Mouse (Mus musculus): ENCODE results near the gene Ccdc151.

DNA sequence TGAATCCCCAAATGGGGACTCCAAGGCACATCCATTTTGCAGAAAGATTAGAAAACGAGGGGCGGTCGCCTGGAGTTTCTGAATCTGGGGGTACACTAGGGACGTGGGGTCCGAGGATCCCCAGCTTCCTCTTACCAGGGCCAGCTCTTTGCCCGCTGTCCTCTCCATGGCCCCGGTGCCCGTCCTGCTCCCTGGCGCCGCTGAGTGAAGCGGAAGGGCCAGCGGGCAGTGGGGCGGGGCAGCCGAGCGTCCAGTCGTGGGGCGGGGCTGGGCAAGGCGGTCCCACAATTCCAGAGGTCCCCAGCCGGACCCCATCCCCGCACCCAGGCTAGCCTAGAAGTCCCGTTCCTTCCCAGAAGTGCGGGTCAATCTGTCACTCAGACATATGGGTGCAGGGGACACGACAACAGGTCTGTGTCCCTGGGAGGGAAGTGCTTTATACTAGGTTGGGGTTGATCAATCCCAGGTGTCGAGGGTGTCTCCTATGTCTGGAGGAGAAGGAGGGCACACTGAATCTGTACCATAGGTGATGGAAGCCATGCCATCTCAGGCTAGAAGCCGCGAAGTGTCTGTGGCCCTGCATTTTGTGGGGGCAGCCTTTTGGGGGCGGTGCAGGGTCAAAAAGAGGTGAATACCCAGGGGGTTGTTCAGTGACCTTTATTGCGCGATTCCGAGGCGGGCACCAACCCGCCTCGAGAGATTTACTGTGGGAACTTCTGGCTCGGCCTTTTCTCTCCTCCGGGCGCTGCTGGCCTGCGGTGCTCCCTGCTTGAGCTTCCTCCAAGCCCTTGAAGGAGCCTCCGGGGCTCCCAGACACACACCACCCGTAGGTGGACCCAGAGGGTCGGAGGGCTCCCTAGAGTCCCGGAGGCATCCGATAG is 13.0 kb downstream of the Ccdc151 start, which contains the start of gene Rgl3:
- TF ChIP-seq EP300 (IDR thresholded peaks at IDR 0.05; ENCODE audit: low read depth) = no peak
- no peak for TF ChIP-seq CTCF (IDR thresholded peaks at IDR 0.05; ENCODE audit: low read depth)

Measured in liver, embryonic 14.5 days (tissue).